Mouse (Mus musculus): ENCODE data around the gene Etv5.

Gene Etv5

GRCm38 (mm10) chr16:22430211-22430951, 9.1 kb downstream of the Etv5 start:
- DNase-seq (ENCODE audit: extremely low spot score, low spot score) = no peak

GRCm38 (mm10) chr16:22429377-22429776, 10.1 kb downstream of the Etv5 start:
- no peak for DNase-seq (ENCODE audit: extremely low spot score, low spot score)

- peak; percentile 82 for DNase-seq (ENCODE audit: extremely low spot score, low spot score)
Measured at GRCm38 (mm10) chr16:22428853-22429341, 10.6 kb downstream of the Etv5 start.

- no peak for DNase-seq (ENCODE audit: extremely low spot score, low spot score)
Measured at GRCm38 (mm10) chr16:22426866-22427265, 12.7 kb downstream of the Etv5 start.

- no peak for DNase-seq (ENCODE audit: extremely low spot score, low spot score)
Measured at GRCm38 (mm10) chr16:22422256-22422655, 17.3 kb downstream of the Etv5 start.

GRCm38 (mm10) chr16:22417931-22418330, 21.6 kb downstream of the Etv5 start:
- DNase-seq (ENCODE audit: extremely low spot score, low spot score) = no peak

- DNase-seq (ENCODE audit: extremely low spot score, low spot score) = no peak
Measured at GRCm38 (mm10) chr16:22417044-22417443, 22.5 kb downstream of the Etv5 start.

GRCm38 (mm10) chr16:22416140-22416848, 23.2 kb downstream of the Etv5 start:
- DNase-seq (ENCODE audit: extremely low spot score, low spot score) = no peak

GRCm38 (mm10) chr16:22414205-22414754, 25.2 kb downstream of the Etv5 start:
- DNase-seq (ENCODE audit: extremely low spot score, low spot score) = no peak

GRCm38 (mm10) chr16:22412459-22413229, 26.9 kb downstream of the Etv5 start:
- DNase-seq (ENCODE audit: extremely low spot score, low spot score) = no peak

GRCm38 (mm10) chr16:22411764-22412163, 27.8 kb downstream of the Etv5 start:
- DNase-seq (ENCODE audit: extremely low spot score, low spot score) = no peak

- DNase-seq (ENCODE audit: extremely low spot score, low spot score) = no peak
Measured at GRCm38 (mm10) chr16:22410000-22410399, 29.5 kb downstream of the Etv5 start.

- DNase-seq (ENCODE audit: extremely low spot score, low spot score) = no peak
Measured at GRCm38 (mm10) chr16:22408642-22409360, 30.7 kb downstream of the Etv5 start.

GRCm38 (mm10) chr16:22406747-22407146, 32.8 kb downstream of the Etv5 start:
- no peak for DNase-seq (ENCODE audit: extremely low spot score, low spot score)

GRCm38 (mm10) chr16:22406050-22406449, 33.5 kb downstream of the Etv5 start:
- DNase-seq (ENCODE audit: extremely low spot score, low spot score) = no peak

- no peak for DNase-seq (ENCODE audit: extremely low spot score, low spot score)
Measured at GRCm38 (mm10) chr16:22405492-22405891, 34.0 kb downstream of the Etv5 start.

- no peak for DNase-seq (ENCODE audit: extremely low spot score, low spot score)
Measured at GRCm38 (mm10) chr16:22403715-22404114, 35.8 kb downstream of the Etv5 start.

GRCm38 (mm10) chr16:22402600-22402999, 36.9 kb downstream of the Etv5 start:
- no peak for DNase-seq (ENCODE audit: extremely low spot score, low spot score)

- no peak for DNase-seq (ENCODE audit: extremely low spot score, low spot score)
Measured at GRCm38 (mm10) chr16:22400226-22400625, 39.3 kb downstream of the Etv5 start.

GRCm38 (mm10) chr16:22398784-22399453, 40.6 kb downstream of the Etv5 start:
- no peak for DNase-seq (ENCODE audit: extremely low spot score, low spot score)

Measured in neural tube, embryonic 10.5 days (tissue).